Mouse (Mus musculus) liver, embryonic 14.5 days (tissue): ENCODE data around the gene Aldh3b1.

Experiments
- CTCF ChIP-seq: IDR thresholded peaks from 2 replicates; pipeline ENCODE4 v1.5.1; 2016; ENCODE audit warnings: antibody characterized with exemption, low read depth, control low read depth
- EP300 ChIP-seq: IDR thresholded peaks from 2 replicates; pipeline ENCODE4 v1.6.1; 2016; ENCODE audit warnings: antibody characterized with exemption, low read depth

DNA sequence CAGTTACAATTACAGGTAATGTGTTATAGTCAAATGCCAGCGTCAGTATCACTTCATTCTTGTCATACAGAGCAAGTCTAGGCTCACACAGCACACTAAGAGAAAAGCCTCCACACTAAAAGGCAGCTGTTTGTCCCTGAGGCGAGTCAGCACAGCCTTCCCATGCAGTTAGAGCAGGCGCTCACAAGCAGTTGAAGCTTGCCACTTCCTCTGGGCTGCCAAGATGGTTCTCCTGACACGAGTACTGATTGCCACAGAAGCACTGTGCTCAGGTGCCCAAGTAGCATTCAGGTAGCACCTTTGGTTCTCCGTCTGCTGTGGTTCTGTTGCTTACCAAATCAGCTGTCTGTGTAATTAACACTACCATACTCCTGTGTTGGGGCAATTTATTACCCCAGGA, 40.5 kb downstream of the Aldh3b1 start:
- TF ChIP-seq CTCF, result no peak
- TF ChIP-seq EP300, result no peak
